Mouse (Mus musculus): ENCODE data around the gene Rdm1.

DNA sequence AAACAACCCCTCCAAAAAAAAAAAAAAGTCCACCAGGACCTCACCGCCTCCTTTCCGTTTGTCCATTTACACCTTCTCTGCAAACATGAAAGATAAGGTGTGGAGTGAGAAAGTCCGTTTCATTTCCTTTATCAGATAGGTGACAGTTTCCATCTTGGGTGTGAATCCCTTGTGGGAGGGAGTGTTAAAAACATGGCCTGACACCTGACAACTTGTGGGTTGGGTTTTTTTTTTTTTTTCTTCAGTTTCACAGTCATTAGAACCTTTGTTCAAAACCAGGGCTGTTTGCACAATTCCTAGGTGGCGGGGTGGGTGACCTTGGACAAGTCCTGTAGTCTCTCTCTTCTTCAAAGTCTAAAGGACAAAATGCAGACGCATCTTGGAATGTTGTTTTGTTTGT is 34.8 kb downstream of the Rdm1 start:
- no peak for TF ChIP-seq FLI1 (IDR thresholded peaks at IDR 0.05; ENCODE audit: low read length)
- no peak for TF ChIP-seq GATA1 (IDR thresholded peaks at IDR 0.05; ENCODE audit: borderline replicate concordance, low read length)
